Mouse (Mus musculus) brain, embryonic 14.5 days (tissue): ENCODE measurements around the gene Olfr775.

Experiments
- CTCF ChIP-seq: fragments of 200-500 bp; IDR thresholded peaks from 2 replicates; pipeline ENCODE4 v1.5.1; 2012; ENCODE audit warnings: inconsistent platforms, mild to moderate bottlenecking, moderate library complexity, borderline replicate concordance; ENCODE audit not compliant: insufficient read depth, insufficient read length; ENCODE audit errors: extremely low read depth
- POLR2A ChIP-seq: fragments of 200-500 bp; IDR thresholded peaks from 2 replicates; pipeline ENCODE4 v1.6.1; 2012; ENCODE audit warnings: mild to moderate bottlenecking, inconsistent platforms, borderline replicate concordance; ENCODE audit not compliant: poor library complexity, insufficient read depth, insufficient read length, severe bottlenecking; ENCODE audit errors: extremely low read depth

- TF ChIP-seq CTCF (no peak), POLR2A (no peak)
These were observed 22.9 kb downstream of the Olfr775 start, which contains the start of gene Olfr777 for GRCm38 (mm10) chr10:129271081-129271535.
